Mouse (Mus musculus): ENCODE results near the gene Slc38a9.

Slc38a9 gene

GRCm38 (mm10) chr13:112660574-112661381, at the start of gene Slc38a9:
Gene Slc38a9 (plus strand): TSS chr13:112660751.
- DNase-seq (ENCODE audit: low spot score): peak; percentile 94

GRCm38 (mm10) chr13:112621592-112621991, 39.0 kb upstream of the Slc38a9 start:
- DNase-seq (ENCODE audit: low spot score): no peak

GRCm38 (mm10) chr13:112623656-112624055, 36.9 kb upstream of the Slc38a9 start:
- no peak for DNase-seq (ENCODE audit: low spot score)

GRCm38 (mm10) chr13:112624622-112625021, 35.9 kb upstream of the Slc38a9 start:
- no peak for DNase-seq (ENCODE audit: low spot score)

- no peak for DNase-seq (ENCODE audit: low spot score)
Measured at GRCm38 (mm10) chr13:112625566-112625965, 35.0 kb upstream of the Slc38a9 start.

- no peak for DNase-seq (ENCODE audit: low spot score)
Measured at GRCm38 (mm10) chr13:112635174-112635837, 25.2 kb upstream of the Slc38a9 start.

GRCm38 (mm10) chr13:112636498-112636897, 24.1 kb upstream of the Slc38a9 start:
- DNase-seq (ENCODE audit: low spot score): no peak

GRCm38 (mm10) chr13:112639111-112639510, 21.4 kb upstream of the Slc38a9 start:
- DNase-seq (ENCODE audit: low spot score): no peak

- no peak for DNase-seq (ENCODE audit: low spot score)
Measured at GRCm38 (mm10) chr13:112642897-112643296, 17.7 kb upstream of the Slc38a9 start.

- DNase-seq (ENCODE audit: low spot score): no peak
Measured at GRCm38 (mm10) chr13:112644996-112645395, 15.6 kb upstream of the Slc38a9 start.

GRCm38 (mm10) chr13:112645529-112646186, 14.9 kb upstream of the Slc38a9 start:
- DNase-seq (ENCODE audit: low spot score): no peak

- DNase-seq (ENCODE audit: low spot score): no peak
Measured at GRCm38 (mm10) chr13:112651183-112651582, 9.4 kb upstream of the Slc38a9 start.

- DNase-seq (ENCODE audit: low spot score): no peak
Measured at GRCm38 (mm10) chr13:112652205-112652604, 8.3 kb upstream of the Slc38a9 start, which contains the start of gene Ddx4. Gene Ddx4 (minus strand): TSS chr13:112652475.

- no peak for DNase-seq (ENCODE audit: low spot score)
Measured at GRCm38 (mm10) chr13:112659986-112660573, 471 bp upstream of the Slc38a9 start.

- no peak for DNase-seq (ENCODE audit: low spot score)
Measured at GRCm38 (mm10) chr13:112661687-112662086, 1.1 kb downstream of the Slc38a9 start.

GRCm38 (mm10) chr13:112666433-112667024, 6.0 kb downstream of the Slc38a9 start:
- DNase-seq (ENCODE audit: low spot score): no peak

GRCm38 (mm10) chr13:112667215-112667614, 6.7 kb downstream of the Slc38a9 start:
- DNase-seq (ENCODE audit: low spot score): no peak

GRCm38 (mm10) chr13:112671708-112672107, 11.2 kb downstream of the Slc38a9 start:
- DNase-seq (ENCODE audit: low spot score): no peak

- DNase-seq (ENCODE audit: low spot score): no peak
Measured at GRCm38 (mm10) chr13:112672797-112673196, 12.2 kb downstream of the Slc38a9 start.

GRCm38 (mm10) chr13:112673899-112674447, 13.4 kb downstream of the Slc38a9 start:
- DNase-seq (ENCODE audit: low spot score): peak; percentile 23

GRCm38 (mm10) chr13:112678154-112678553, 17.6 kb downstream of the Slc38a9 start:
- DNase-seq (ENCODE audit: low spot score): no peak

- DNase-seq (ENCODE audit: low spot score): no peak
Measured at GRCm38 (mm10) chr13:112683312-112683711, 22.8 kb downstream of the Slc38a9 start.

Measured in T-cell, adult 2 months (primary cell).